Comparison of ENCODE assay signal across 9 mouse cellular contexts in the genomic region with DNA sequence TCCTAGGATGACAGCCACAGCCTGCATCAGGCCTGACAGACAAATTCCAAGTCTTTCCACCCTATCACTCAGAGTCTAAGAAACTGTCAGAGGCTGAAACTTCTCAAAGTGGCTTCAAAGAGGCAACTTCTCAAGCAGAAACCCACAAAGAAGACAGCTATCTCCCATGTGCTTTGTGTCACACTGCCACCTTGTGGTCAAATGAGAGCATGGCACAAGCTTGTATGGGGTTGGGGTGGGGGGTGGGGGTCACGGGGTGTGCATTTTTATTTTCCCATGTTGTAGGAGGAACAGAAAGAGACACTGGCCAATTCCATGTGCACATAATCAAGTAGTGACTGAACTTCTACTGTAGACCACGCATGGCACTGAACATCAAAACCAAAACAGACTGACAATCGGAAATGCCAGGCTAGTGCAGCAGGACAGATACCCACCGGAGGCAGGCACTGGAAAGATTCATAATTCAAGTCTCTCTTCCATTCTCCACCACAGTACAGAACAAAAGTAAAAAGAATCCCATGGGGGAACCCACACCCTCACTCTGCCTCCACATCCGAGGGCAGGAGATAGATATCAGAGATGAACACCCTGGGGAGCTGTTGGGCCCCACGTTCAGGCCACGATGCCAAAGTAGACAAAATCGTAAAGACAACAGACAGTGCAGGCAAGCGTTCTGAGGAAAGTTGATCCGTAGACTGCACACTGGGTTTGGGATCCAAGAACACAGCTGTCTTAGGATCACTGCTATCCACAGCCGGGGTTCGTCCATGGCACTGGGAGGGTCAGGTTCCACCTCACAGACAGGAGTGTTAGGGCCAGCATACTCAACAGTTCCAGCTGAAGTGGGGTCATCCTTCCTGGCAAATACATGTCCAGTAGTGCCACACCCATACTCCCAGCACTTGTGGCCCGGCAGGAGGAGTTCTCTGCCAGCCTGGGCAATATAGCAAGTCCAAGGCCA. TPM values are rescaled to one million over a fixed set of nuclear protein-coding genes. Genes with fewer than 3 reads are reported as not detected.
DNase-seq lines count a peak whose midpoint lies in the region; ATAC-seq lines count a peak whose summit lies in the region.
"Had no signal": no experiment of that assay in that cellular context is flagged by ENCODE, and none has a peak within 500 bp of the region (broad histone marks: within the 10 kb centered on the region; RNA-seq: fewer than 3 reads in every experiment).

No protein-coding gene starts in this region.

- no peaks in the 10 kb centered on the region for H3K9me3 ChIP-seq in embryonic facial prominence, embryonic 15.5 days (replicated peaks)
- H3K9me3 ChIP-seq in liver, embryonic 16.5 days (replicated peaks; ENCODE audit: control insufficient read depth, low read length): no peaks in the 10 kb centered on the region
- no peaks in the 10 kb centered on the region for H3K9me3 ChIP-seq in neural tube, embryonic 15.5 days (replicated peaks)

- ATAC-seq in embryonic facial prominence, embryonic 15.5 days (ENCODE audit: insufficient number of reproducible peaks, low FRiP score, low TSS enrichment, low read depth): no peak
- peak; percentile 59 for ATAC-seq in liver, embryonic 16.5 days (ENCODE audit: low read depth)
- ATAC-seq in neural tube, embryonic 15.5 days (ENCODE audit: low FRiP score): 0 out of 2 replicates have a peak, but pooled peaks have one; percentile 53

- no peak overlapping the region for H3K4me2 ChIP-seq in embryonic facial prominence, embryonic 15.5 days (replicated peaks)
- H3K4me2 ChIP-seq in liver, embryonic 16.5 days (ENCODE audit: low read depth, low read length): peak overlapping the region; percentile 41
- H3K4me2 ChIP-seq in neural tube, embryonic 15.5 days: no peak overlapping the region

- H3K36me3 ChIP-seq in embryonic facial prominence, embryonic 15.5 days: peaks cover 26% of the 10 kb centered on the region
- peaks cover 7% of the 10 kb centered on the region; the same call in 1 of the 2 replicates for H3K36me3 ChIP-seq in liver, embryonic 16.5 days (ENCODE audit: control insufficient read depth, insufficient read depth)
- H3K36me3 ChIP-seq in neural tube, embryonic 15.5 days: peaks cover 11% of the 10 kb centered on the region

- WGBS in embryonic facial prominence, embryonic 15.5 days: 48% methylated on average over 13 of the region's 13 CpGs
- 40% methylated on average over 13 of the region's 13 CpGs for WGBS in liver, embryonic 16.5 days (ENCODE audit: insufficient replicate concordance)
- WGBS in neural tube, embryonic 15.5 days: 64% methylated on average over 13 of the region's 13 CpGs

- H3K4me3 ChIP-seq in embryonic facial prominence, embryonic 15.5 days (replicated peaks): no peak overlapping the region
- H3K4me3 ChIP-seq in liver, embryonic 16.5 days (ENCODE audit: low read depth, low read length): peak overlapping the region; percentile 10; the same call in 1 of the 2 replicates
- H3K4me3 ChIP-seq in neural tube, embryonic 15.5 days (replicated peaks): no peak overlapping the region

- no peaks in the 10 kb centered on the region for H3K27me3 ChIP-seq in embryonic facial prominence, embryonic 15.5 days
- no peaks in the 10 kb centered on the region for H3K27me3 ChIP-seq in liver, embryonic 16.5 days (ENCODE audit: control insufficient read depth, insufficient read depth, low read depth, low read length)
- H3K27me3 ChIP-seq in neural tube, embryonic 15.5 days (replicated peaks): no peaks in the 10 kb centered on the region

- peaks cover 51% of the 10 kb centered on the region for H3K4me1 ChIP-seq in embryonic facial prominence, embryonic 15.5 days
- peaks cover 29% of the 10 kb centered on the region for H3K4me1 ChIP-seq in liver, embryonic 16.5 days (ENCODE audit: control insufficient read depth, low read depth, low read length)
- H3K4me1 ChIP-seq in neural tube, embryonic 15.5 days: peaks cover 43% of the 10 kb centered on the region

- peak; percentile 68 for DNase-seq in adrenal gland, postnatal 14 days
- no peak for DNase-seq in adrenal gland, adult 8-10 months
- DNase-seq in Muller cell, postnatal 12 days (ENCODE audit: inconsistent ontology term): peak; percentile 45
- DNase-seq in heart, postnatal 4 days: peak; percentile 65
- no peak for DNase-seq in frontal cortex, postnatal 14 days (ENCODE audit: low spot score in 2 of 2)

- H3K27ac ChIP-seq in embryonic facial prominence, embryonic 15.5 days (replicated peaks): 0 out of 2 replicates have a peak overlapping the region, but pooled peaks have one; percentile 6
- no peak overlapping the region for H3K27ac ChIP-seq in liver, embryonic 16.5 days (ENCODE audit: low read length)
- no peak overlapping the region for H3K27ac ChIP-seq in neural tube, embryonic 15.5 days (replicated peaks)

- no peak overlapping the region for H3K9ac ChIP-seq in embryonic facial prominence, embryonic 15.5 days
- no peak overlapping the region for H3K9ac ChIP-seq in liver, embryonic 16.5 days (ENCODE audit: low read depth, low read length)
- no peak overlapping the region for H3K9ac ChIP-seq in neural tube, embryonic 15.5 days (replicated peaks)

RNA-seq across cellular contexts. Expression of a gene that starts 37.1 kb away (rescaled TPM):
- 159 and 180 TPM in 2 replicates for total RNA-seq in adrenal gland, postnatal 14 days (2021)
- total RNA-seq in adrenal gland, adult 8-10 months (2022): 100 to 1,000 TPM; 155 to 174 (median 159) TPM
- polyA plus RNA-seq in embryonic facial prominence, embryonic 15.5 days (2015; fragmentation: Nextera tagmentation; extraction: Ambion mirVana): 42.8 and 44.4 TPM in 2 replicates
- total RNA-seq in heart, postnatal 4 days (2021): 100 to 1,000 TPM; 206 to 226 TPM
- 6.4 and 10.8 TPM in 2 replicates for polyA plus RNA-seq in liver, embryonic 16.5 days (2015; fragmentation: Nextera tagmentation; extraction: Ambion mirVana)
- 15.0 and 19.9 TPM in 2 replicates for polyA plus RNA-seq in neural tube, embryonic 15.5 days (2015; fragmentation: Nextera tagmentation; extraction: Ambion mirVana)

RNA-seq across cellular contexts. Expression of a gene that starts 40.9 kb away (rescaled TPM):
- total RNA-seq in adrenal gland, postnatal 14 days (2021): 0.38 TPM in 1 of 2 replicates, not detected in the other
- total RNA-seq in adrenal gland, adult 8-10 months (2022): under 1 TPM in 1 of 4 experiments, not detected in 3; 0.30 TPM
- polyA plus RNA-seq in embryonic facial prominence, embryonic 15.5 days (2015; fragmentation: Nextera tagmentation; extraction: Ambion mirVana): not detected in 2 replicates
- total RNA-seq in heart, postnatal 4 days (2021): not detected
- polyA plus RNA-seq in liver, embryonic 16.5 days (2015; fragmentation: Nextera tagmentation; extraction: Ambion mirVana): not detected in 2 replicates
- 0.18 TPM in 1 of 2 replicates, not detected in the other for polyA plus RNA-seq in neural tube, embryonic 15.5 days (2015; fragmentation: Nextera tagmentation; extraction: Ambion mirVana)
- total RNA-seq: layer of hippocampus, adult 18-20 months had no signal

Comparison
In these comparisons a context has a peak if more than half of its experiments do, and no peak if none do; other contexts are left out.
1. DNase-seq: peak in adrenal gland, postnatal 14 days (single experiment), Muller cell, postnatal 12 days (single experiment) and heart, postnatal 4 days (single experiment); none in adrenal gland, adult 8-10 months (single experiment) and frontal cortex, postnatal 14 days (0 of 2).